Mouse (Mus musculus) liver, embryonic 11.5 days (tissue): Measurements from ENCODE around the gene Pdzd7. TPM values are rescaled to one million over a fixed set of nuclear protein-coding genes. Genes with fewer than 3 reads are reported as not detected.

Source experiments
- ATAC-seq: fragments of 200-750 bp; cut with Nextera tagmentation; replicated peaks from 2 replicates; pipeline ENCODE4 v1.8.0; 2017; ENCODE audit warnings: moderate number of reproducible peaks, mild to moderate bottlenecking, moderate TSS enrichment, moderate library complexity; ENCODE audit not compliant: low FRiP score
- DNase-seq: peaks from one replicate; pipeline ENCODE4 v3.0.0-alpha.2; 2017; ENCODE audit warnings: low spot score
- H3K27ac ChIP-seq: fragments of 300-500 bp; sonication (generic); 2 replicates; pipeline ENCODE4 v1.5.1; 2014; ENCODE audit warnings: mild to moderate bottlenecking, low read depth, low read length, control low read depth
- H3K27me3 ChIP-seq: fragments of 300-500 bp; sonication (generic); replicated peaks from 2 replicates; pipeline ENCODE4 v1.6.1; 2014; ENCODE audit warnings: low read length, mixed read lengths; ENCODE audit not compliant: control insufficient read depth, insufficient read depth
- H3K36me3 ChIP-seq: fragments of 300-500 bp; sonication (generic); 2 replicates; pipeline ENCODE4 v1.6.1; 2014; ENCODE audit warnings: mild to moderate bottlenecking, low read length, moderate library complexity, mixed read lengths; ENCODE audit not compliant: control insufficient read depth, insufficient read depth
- H3K4me1 ChIP-seq: fragments of 300-500 bp; sonication (generic); replicated peaks from 2 replicates; pipeline ENCODE4 v1.6.1; 2014; ENCODE audit warnings: low read length, mixed read lengths; ENCODE audit not compliant: control insufficient read depth, insufficient read depth
- H3K4me2 ChIP-seq: fragments of 300-500 bp; sonication (generic); 2 replicates; pipeline ENCODE4 v1.6.1; 2014; ENCODE audit warnings: mild to moderate bottlenecking, control low read depth, moderate library complexity
- H3K4me3 ChIP-seq: fragments of 300-500 bp; sonication (generic); 2 replicates; pipeline ENCODE4 v1.5.1; 2014; ENCODE audit warnings: low read depth, low read length, control low read depth
- H3K9ac ChIP-seq: fragments of 300-500 bp; sonication (generic); 2 replicates; pipeline ENCODE4 v1.6.1; 2014; ENCODE audit warnings: low read depth, low read length, control low read depth
- H3K9me3 ChIP-seq: fragments of 300-500 bp; sonication (generic); 2 replicates; pipeline ENCODE4 v1.6.1; 2016; ENCODE audit warnings: low read length, inconsistent platforms, mixed read lengths; ENCODE audit not compliant: control insufficient read depth
- WGBS: fragments of 180-500 bp; shearing (Covaris S2); extraction: QIAGEN DNeasy Blood & Tissue Kit; methylation state at CpG from one replicate; pipeline ENCODE4 v1.1.7; 2014; 5-methylcytosine and 5-hydroxymethylcytosine counted together
- polyA plus RNA-seq: library from polyadenylated mRNA; unstranded; fragments of >200 nt; fragmentation: Nextera tagmentation; extraction: Ambion mirVana; gene quantifications from 2 replicates; pipeline ENCODE4 v1.2.1, GENCODE M21; 2014

Gene Pdzd7
- polyA plus RNA-seq, 1 experiment from 2014 or later: not detected

- no peak overlapping the region for H3K27ac ChIP-seq
- ATAC-seq (no peak), DNase-seq (no peak)
- no peak overlapping the region for H3K4me2 ChIP-seq
- H3K9ac ChIP-seq: no peak overlapping the region
- no peaks in the 10 kb centered on the region; the same call in 1 of the 2 replicates for H3K4me1 ChIP-seq
- WGBS: 86% methylated on average over 2 of the region's 2 CpGs
- H3K27me3 ChIP-seq: no peaks in the 10 kb centered on the region
- H3K36me3 ChIP-seq: peaks cover 25% of the 10 kb centered on the region
- H3K9me3 ChIP-seq: no peaks in the 10 kb centered on the region
- H3K4me3 ChIP-seq: no peak overlapping the region
Observed at GRCm38 (mm10) chr19:44980787-44981186, 64.7 kb downstream of the Pdzd7 start.

- ATAC-seq: no peak
- H3K36me3 ChIP-seq: peaks cover 48% of the 10 kb centered on the region
- no peak overlapping the region for H3K9ac ChIP-seq
- H3K27me3 ChIP-seq: no peaks in the 10 kb centered on the region
- no peak for DNase-seq
- no peak overlapping the region for H3K4me2 ChIP-seq
- H3K4me1 ChIP-seq: no peaks in the 10 kb centered on the region
- H3K9me3 ChIP-seq: no peaks in the 10 kb centered on the region
- H3K4me3 ChIP-seq: no peak overlapping the region
- no peak overlapping the region for H3K27ac ChIP-seq
- 88% methylated on average over 6 of the region's 6 CpGs for WGBS
Observed at GRCm38 (mm10) chr19:44977148-44977547, 68.4 kb downstream of the Pdzd7 start.

Other genes with a start within 250 kb of the Pdzd7 start
- gene Slf2, start 114.6 kb downstream of the Pdzd7 start, polyA plus RNA-seq: 49.8 and 50.1 TPM in 2 replicates
- gene Sema4g, start 56.6 kb downstream of the Pdzd7 start, polyA plus RNA-seq: 4.7 and 4.9 TPM in 2 replicates
- 24.9 and 25.1 TPM in 2 replicates for gene Twnk, start 40.1 kb downstream of the Pdzd7 start, polyA plus RNA-seq
- gene Mrpl43, start 39.3 kb downstream of the Pdzd7 start, polyA plus RNA-seq: 62.2 and 65.3 TPM in 2 replicates
- 28.6 and 31.4 TPM in 2 replicates for gene Lzts2, start 31.3 kb downstream of the Pdzd7 start, polyA plus RNA-seq
- 6.3 and 6.8 TPM in 2 replicates for gene Sfxn3, start 1.8 kb upstream of the Pdzd7 start, polyA plus RNA-seq
- gene Kazald1, start 29.5 kb upstream of the Pdzd7 start, polyA plus RNA-seq: 0.91 and 1.6 TPM in 2 replicates
- gene Tlx1, start 105.0 kb upstream of the Pdzd7 start, polyA plus RNA-seq: 0.29 and 0.32 TPM in 2 replicates
- gene Lbx1, start 190.1 kb upstream of the Pdzd7 start, polyA plus RNA-seq: 0.14 and 0.58 TPM in 2 replicates